Mouse (Mus musculus) adrenal gland, adult 8-10 months (tissue): ENCODE measurements at regions not wholly inside any gene's neighbourhood (a gene's known extent, or its start where the extent isn't known, plus 50 kb on each side); places are given as distances from the start of the nearest gene placed in this dataset.

Experiments used
- DNase-seq: peaks from one replicate; pipeline ENCODE4 v3.0.0; 2022

- DNase-seq = no peak
Measured at GRCm38 (mm10) chr12:45745697-45746096, 671.2 kb upstream of the Stxbp6 start.

DNA sequence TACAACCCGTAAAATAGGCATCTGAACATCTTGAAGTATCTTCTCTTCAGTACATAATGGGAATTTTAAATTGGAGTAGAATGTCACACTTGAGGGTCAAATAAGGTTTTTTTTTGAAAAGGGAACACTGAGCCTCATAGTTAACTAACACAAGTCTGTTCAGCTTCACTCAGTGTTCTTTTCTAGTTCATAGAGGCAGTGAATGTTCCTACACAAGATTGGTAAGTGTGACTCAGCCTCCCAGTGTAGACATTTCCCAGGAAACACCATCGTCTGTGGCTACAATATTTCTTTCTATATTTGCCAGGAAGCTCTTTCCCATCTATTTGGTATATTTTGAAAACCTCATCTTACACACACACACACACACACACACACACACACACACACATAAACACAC is 670.1 kb upstream of the Stxbp6 start:
- DNase-seq = no peak

DNA sequence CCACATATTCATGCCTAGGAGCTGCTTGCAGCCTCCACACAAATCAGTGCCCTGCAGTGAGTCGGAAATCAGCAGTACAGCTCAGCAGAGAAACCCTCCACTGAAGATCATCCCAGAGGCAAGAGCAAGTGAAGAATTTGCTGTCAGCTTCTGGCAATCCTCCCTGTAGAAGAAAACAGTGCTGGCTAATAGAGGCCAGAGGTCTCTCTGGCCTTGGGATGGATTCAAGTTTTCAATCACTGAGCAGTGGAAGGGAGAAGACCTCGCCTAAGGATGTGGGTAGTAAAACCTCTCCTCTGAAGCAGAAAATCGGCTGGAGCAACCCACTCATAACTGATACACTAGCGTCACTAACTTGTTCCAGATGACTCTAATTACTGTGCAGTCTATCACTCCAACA is 659.2 kb upstream of the Stxbp6 start:
- peak; percentile 10 for DNase-seq

- peak; percentile 2 for DNase-seq
Measured at GRCm38 (mm10) chr12:45724565-45725370, 650.3 kb upstream of the Stxbp6 start.

GRCm38 (mm10) chr12:45711351-45711750 is 636.8 kb upstream of the Stxbp6 start:
- DNase-seq = no peak

GRCm38 (mm10) chr12:45710766-45711165 is 636.3 kb upstream of the Stxbp6 start:
- no peak for DNase-seq

DNA sequence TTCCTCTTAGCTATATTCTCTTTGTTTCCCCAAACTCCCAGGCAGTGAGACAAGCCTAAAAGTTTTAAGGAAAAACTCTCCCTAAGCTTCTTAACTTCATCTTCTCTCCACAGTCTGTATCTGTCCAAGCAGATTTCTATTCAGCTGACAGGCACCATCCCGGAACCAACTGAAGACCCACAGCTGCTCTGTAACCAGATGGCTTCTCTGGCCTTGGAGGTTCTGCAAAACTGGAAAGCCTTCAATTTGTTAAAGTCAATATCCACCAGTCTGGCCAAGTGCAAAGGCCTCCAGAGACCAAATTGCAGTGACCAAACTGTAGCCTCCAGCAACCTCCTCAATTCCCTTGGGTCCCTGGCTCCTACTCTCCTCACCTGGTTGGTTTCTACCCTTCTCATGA is 614.8 kb upstream of the Stxbp6 start:
- DNase-seq = no peak

- no peak for DNase-seq
Measured at GRCm38 (mm10) chr12:45686765-45687164, 612.3 kb upstream of the Stxbp6 start.

GRCm38 (mm10) chr12:45672361-45672760 is 597.9 kb upstream of the Stxbp6 start:
- no peak for DNase-seq

GRCm38 (mm10) chr12:45671554-45671948 is 597.0 kb upstream of the Stxbp6 start:
- no peak for DNase-seq

- no peak for DNase-seq
Measured at GRCm38 (mm10) chr12:45670874-45671553, 596.5 kb upstream of the Stxbp6 start.

DNA sequence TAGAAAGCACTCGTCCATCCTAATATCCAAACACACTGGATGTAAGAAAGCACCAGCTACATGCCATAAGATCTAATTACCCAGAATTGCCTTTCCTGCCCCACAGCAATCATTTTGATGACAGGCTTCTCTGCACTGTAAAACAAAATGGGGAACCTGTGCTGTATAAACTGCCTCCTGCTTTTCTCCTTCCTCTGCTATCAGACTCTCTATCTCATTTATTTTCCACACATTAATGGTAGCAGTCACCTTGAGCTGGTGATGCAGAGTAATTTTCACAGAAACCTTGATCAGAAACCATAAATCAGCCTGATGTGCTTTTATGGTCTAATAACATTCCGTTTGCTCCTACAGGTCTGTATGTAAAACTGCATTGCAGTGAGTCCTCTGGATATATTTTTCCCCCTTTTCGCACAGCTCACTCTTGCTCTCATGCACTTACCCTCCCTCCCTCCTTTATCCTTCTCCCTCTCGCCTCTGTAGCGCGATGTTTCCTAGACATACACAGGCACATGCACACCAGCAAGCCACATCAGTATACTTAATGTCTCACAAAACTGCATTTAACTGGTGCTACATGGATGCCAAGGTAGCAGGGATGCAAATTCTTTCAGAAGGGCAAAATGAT is 595.9 kb upstream of the Stxbp6 start:
- DNase-seq = no peak

DNA sequence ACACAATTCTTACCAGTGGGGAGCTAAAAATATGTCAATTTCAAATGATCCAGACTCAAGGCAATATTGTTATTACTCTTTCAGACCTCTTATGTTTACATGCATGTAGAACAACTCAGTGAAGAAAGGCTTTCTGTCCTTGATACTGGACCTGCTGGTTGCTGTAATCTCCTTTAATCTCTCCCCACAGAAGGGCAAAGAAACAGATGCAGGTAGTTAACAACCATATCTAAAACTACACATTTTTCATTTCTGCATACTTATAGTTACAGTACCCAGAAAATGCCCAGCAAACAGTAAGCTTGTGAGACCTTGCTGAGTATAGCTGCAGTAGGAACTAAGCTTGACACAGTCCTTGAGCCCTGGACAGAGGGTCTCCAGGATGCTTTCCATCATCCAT is 585.1 kb upstream of the Stxbp6 start:
- no peak for DNase-seq

- no peak for DNase-seq
Measured at GRCm38 (mm10) chr12:45656574-45656973, 582.1 kb upstream of the Stxbp6 start.

DNA sequence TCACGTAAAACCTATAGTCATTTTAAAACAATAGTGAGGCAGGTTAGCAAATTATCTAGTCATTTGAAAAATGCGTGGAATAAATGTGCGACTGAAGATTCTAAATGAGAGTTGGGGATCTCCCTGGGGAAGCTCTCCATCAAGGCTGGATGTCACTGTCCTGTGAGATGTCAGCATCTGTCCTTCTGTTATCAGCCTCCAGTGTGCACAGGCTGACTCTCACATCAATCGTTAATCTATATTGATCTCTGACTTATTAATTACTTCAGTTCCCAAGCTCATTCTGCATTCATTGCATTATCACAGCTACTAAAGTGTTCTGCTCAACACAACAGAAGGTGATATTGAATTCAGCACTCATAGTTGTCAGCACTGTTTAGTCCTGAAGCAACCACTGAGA is 574.1 kb upstream of the Stxbp6 start:
- no peak for DNase-seq

- DNase-seq = no peak
Measured at GRCm38 (mm10) chr12:45644180-45644579, 569.7 kb upstream of the Stxbp6 start.

DNA sequence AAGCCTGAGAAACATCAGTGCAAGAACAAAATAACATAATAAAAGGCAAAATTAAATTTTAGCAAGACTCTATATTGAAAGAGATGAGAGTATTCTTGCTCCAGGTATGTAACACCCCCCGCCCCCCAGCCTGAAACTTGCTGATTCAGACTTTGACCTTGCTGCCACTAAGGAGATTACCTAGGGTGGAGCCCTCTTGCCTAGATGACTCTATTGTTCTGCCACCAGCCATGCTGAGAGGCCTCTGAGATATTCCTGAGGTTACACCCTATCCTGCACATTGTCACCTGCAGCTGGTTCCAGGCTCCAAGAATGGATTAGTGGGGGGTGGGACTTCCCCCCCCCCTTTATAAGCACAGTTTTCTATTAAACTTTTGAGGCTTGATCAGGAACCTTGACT is 548.3 kb upstream of the Stxbp6 start:
- DNase-seq = no peak

- no peak for DNase-seq
Measured at GRCm38 (mm10) chr12:45620056-45620455, 545.5 kb upstream of the Stxbp6 start.

- no peak for DNase-seq
Measured at GRCm38 (mm10) chr12:45614509-45615150, 540.1 kb upstream of the Stxbp6 start.

GRCm38 (mm10) chr12:45614074-45614473 is 539.6 kb upstream of the Stxbp6 start:
- DNase-seq = no peak

DNA sequence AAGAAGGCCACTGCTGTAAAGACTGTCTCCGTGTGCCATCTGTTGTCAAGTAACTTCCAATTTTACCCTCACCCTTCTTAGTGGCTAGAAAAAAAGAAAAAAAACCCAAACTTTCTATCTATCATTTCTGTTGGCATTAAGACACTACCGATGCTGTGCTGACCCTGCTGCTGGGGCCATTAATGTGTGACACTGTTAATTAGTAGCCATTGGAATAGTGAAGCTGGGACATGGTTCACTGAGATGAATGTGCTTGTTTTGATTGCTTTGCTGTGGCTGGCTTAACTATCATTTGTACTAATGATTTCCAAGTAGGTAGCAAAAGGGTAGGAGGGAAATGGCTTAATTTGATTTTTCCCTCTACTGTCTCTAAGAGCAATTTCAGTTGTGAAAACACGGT is 524.9 kb upstream of the Stxbp6 start:
- DNase-seq = no peak

GRCm38 (mm10) chr12:45597904-45598570 is 523.5 kb upstream of the Stxbp6 start:
- no peak for DNase-seq

GRCm38 (mm10) chr12:45594689-45595088 is 520.2 kb upstream of the Stxbp6 start:
- DNase-seq = no peak
